Mouse (Mus musculus) ES-Bruce4 (cell line): ENCODE measurements around the gene Edil3.

Source experiments
- CTCF ChIP-seq: IDR thresholded peaks from one replicate; pipeline ENCODE4 v1.8.1; 2011; ENCODE audit warnings: low read depth, low read length
- POLR2A ChIP-seq: IDR thresholded peaks from one replicate; pipeline ENCODE4 v1.8.1; 2011; ENCODE audit warnings: low read length; ENCODE audit not compliant: insufficient read depth

GRCm38 (mm10) chr13:88972355-88972754 is 151.1 kb downstream of the Edil3 start:
- no peak for TF ChIP-seq POLR2A
- no peak for TF ChIP-seq CTCF
